Mouse (Mus musculus) hindbrain, embryonic 13.5 days (tissue): ENCODE data around the gene Mrpl58. TPM values are rescaled to one million over a fixed set of nuclear protein-coding genes. Genes with fewer than 3 reads are reported as not detected.

Experiments used
- ATAC-seq: fragments of 200-750 bp; cut with Nextera tagmentation; 2 replicates; pipeline ENCODE4 v1.8.0; 2017; ENCODE audit warnings: moderate TSS enrichment; ENCODE audit not compliant: low FRiP score
- H3K27ac ChIP-seq: fragments of 300-500 bp; sonication (generic); 2 replicates; pipeline ENCODE4 v1.5.1; 2015; ENCODE audit warnings: inconsistent platforms, mild to moderate bottlenecking, moderate library complexity
- H3K27me3 ChIP-seq: fragments of 300-500 bp; sonication (generic); 2 replicates; pipeline ENCODE4 v1.6.1; 2015; ENCODE audit warnings: mild to moderate bottlenecking, inconsistent platforms
- H3K36me3 ChIP-seq: fragments of 300-500 bp; sonication (generic); 2 replicates; pipeline ENCODE4 v1.6.1; 2015; ENCODE audit warnings: mild to moderate bottlenecking, inconsistent platforms
- H3K4me1 ChIP-seq: fragments of 300-500 bp; sonication (generic); replicated peaks from 2 replicates; pipeline ENCODE4 v1.6.1; 2015; ENCODE audit warnings: inconsistent platforms
- H3K4me2 ChIP-seq: fragments of 300-500 bp; sonication (generic); 2 replicates; pipeline ENCODE4 v1.6.1; 2015; ENCODE audit warnings: inconsistent platforms, mild to moderate bottlenecking, moderate library complexity
- H3K4me3 ChIP-seq: fragments of 300-500 bp; sonication (generic); 2 replicates; pipeline ENCODE4 v1.5.1; 2015; ENCODE audit warnings: mild to moderate bottlenecking, inconsistent platforms
- H3K9ac ChIP-seq: fragments of 300-500 bp; sonication (generic); 2 replicates; pipeline ENCODE4 v1.6.1; 2015; ENCODE audit warnings: mild to moderate bottlenecking, inconsistent platforms
- H3K9me3 ChIP-seq: fragments of 300-500 bp; sonication (generic); 2 replicates; pipeline ENCODE4 v1.6.1; 2016; ENCODE audit warnings: inconsistent platforms
- WGBS: fragments of 180-500 bp; shearing (Covaris S2); methylation state at CpG from one replicate; pipeline ENCODE4 v1.1.7; 2015; 5-methylcytosine and 5-hydroxymethylcytosine counted together
- polyA plus RNA-seq: library from polyadenylated mRNA; unstranded; fragments of >200 nt; fragmentation: Nextera tagmentation; extraction: Ambion mirVana; gene quantifications from 2 replicates; pipeline ENCODE4 v1.2.1, GENCODE M21; 2015

Mrpl58 gene
- polyA plus RNA-seq, 1 experiment from 2014 or later: 196 TPM

- H3K4me1 ChIP-seq: peaks cover 44% of the 10 kb centered on the region
- H3K4me2 ChIP-seq: peak overlapping the region; percentile 99
- H3K9ac ChIP-seq: peak overlapping the region; percentile 96
- peaks cover 42% of the 10 kb centered on the region for H3K36me3 ChIP-seq
- ATAC-seq: peak; percentile 78
- H3K27me3 ChIP-seq: no peaks in the 10 kb centered on the region
- 2% methylated on average over 42 of the region's 45 CpGs for WGBS
- H3K4me3 ChIP-seq: peak overlapping the region; percentile 90
- peak overlapping the region; percentile 92 for H3K27ac ChIP-seq
- no peaks in the 10 kb centered on the region for H3K9me3 ChIP-seq
Measured at GRCm38 (mm10) chr11:115420336-115421190, 17.0 kb downstream of the Mrpl58 start.

GRCm38 (mm10) chr11:115421328-115421727 lies 17.8 kb downstream of the Mrpl58 start:
- Histone ChIP-seq H3K27ac (no peak overlapping the region), H3K9ac (peak overlapping the region; percentile 96; the same call in 1 of the 2 replicates), H3K4me2 (peak overlapping the region; percentile 99), H3K9me3 (no peaks in the 10 kb centered on the region), H3K4me3 (peak overlapping the region; percentile 90), H3K27me3 (no peaks in the 10 kb centered on the region), H3K4me1 (peaks cover 44% of the 10 kb centered on the region), H3K36me3 (peaks cover 42% of the 10 kb centered on the region)
- WGBS: 55% methylated on average over 1 of the region's 1 CpGs
- ATAC-seq: no peak

GRCm38 (mm10) chr11:115421972-115422371 lies 18.4 kb downstream of the Mrpl58 start:
- H3K36me3 ChIP-seq: peaks cover 42% of the 10 kb centered on the region
- H3K4me1 ChIP-seq: peaks cover 43% of the 10 kb centered on the region
- H3K4me2 ChIP-seq: no peak overlapping the region
- no peak overlapping the region for H3K27ac ChIP-seq
- ATAC-seq: no peak
- no peak overlapping the region for H3K4me3 ChIP-seq
- WGBS: 91% methylated on average over 16 of the region's 16 CpGs
- H3K9ac ChIP-seq: no peak overlapping the region
- H3K27me3 ChIP-seq: no peaks in the 10 kb centered on the region
- no peaks in the 10 kb centered on the region for H3K9me3 ChIP-seq

DNA sequence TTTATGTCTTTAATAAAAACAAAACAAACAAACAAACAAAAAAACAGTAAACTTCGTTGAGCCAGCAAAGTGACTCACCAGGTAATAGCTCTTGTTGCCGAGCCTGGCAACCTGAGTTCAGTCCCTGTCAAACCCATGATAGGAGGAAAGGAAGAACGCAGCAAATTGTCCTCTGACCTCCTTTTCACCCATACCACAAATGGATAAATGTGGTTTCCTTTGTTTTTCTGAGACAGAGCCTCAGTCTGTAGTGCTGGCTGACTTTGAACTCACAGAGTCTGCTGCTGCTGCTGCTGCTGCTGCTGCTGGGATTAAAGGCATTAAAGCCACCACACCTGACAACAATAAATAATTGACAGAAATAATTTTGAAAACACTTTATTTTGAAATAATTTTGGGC lies 19.5 kb downstream of the Mrpl58 start:
- Histone ChIP-seq H3K4me1 (peaks cover 44% of the 10 kb centered on the region), H3K36me3 (peaks cover 37% of the 10 kb centered on the region), H3K4me2 (no peak overlapping the region), H3K9ac (no peak overlapping the region), H3K4me3 (no peak overlapping the region), H3K9me3 (no peaks in the 10 kb centered on the region), H3K27ac (no peak overlapping the region), H3K27me3 (no peaks in the 10 kb centered on the region)
- ATAC-seq: no peak
- WGBS: 81% methylated on average over 3 of the region's 3 CpGs

DNA sequence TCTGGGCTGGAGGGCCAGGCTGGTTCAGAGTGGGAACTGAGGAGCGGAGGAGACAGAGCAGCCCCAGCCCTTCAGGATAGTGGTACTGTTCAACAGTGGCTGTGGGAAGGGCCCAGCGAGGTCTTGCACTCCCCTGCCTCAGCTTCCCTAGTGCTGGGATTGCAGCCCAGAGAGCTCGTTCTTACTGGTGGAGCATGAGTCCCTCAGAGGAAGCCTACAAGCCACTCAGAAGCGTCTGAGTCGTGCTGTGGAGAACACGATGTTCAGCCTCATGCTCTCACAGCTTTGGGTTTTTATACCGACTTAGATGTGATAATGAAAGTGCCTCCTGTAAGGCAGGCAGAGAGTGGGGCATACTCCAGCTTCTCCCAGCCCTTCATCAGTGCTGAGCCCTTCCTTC lies 21.1 kb downstream of the Mrpl58 start:
- Histone ChIP-seq H3K36me3 (peaks cover 48% of the 10 kb centered on the region), H3K9me3 (no peaks in the 10 kb centered on the region), H3K9ac (no peak overlapping the region), H3K4me1 (peaks cover 32% of the 10 kb centered on the region), H3K4me2 (no peak overlapping the region), H3K4me3 (no peak overlapping the region), H3K27ac (no peak overlapping the region), H3K27me3 (no peaks in the 10 kb centered on the region)
- 88% methylated on average over 7 of the region's 7 CpGs for WGBS
- ATAC-seq: no peak

DNA sequence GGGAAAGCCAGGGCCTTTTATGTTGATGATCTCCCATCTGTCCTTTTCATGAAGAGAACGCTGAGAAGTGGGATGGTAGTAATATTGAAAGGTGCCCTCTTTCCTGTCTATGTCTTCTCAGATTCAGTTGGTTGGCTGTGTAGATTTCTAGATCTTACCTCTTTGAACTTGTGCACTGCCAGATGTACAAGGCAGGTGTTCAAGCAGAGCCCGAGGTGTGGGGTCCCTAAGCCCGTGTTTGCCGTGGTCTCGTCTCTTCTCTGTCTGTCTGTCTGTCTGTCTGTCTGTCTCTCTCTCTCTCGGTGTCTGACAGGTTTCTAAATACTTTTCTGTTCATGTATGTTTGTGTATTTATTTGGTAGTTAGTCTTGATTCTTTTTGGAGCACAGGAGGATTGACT lies 22.1 kb downstream of the Mrpl58 start:
- Histone ChIP-seq H3K4me2 (no peak overlapping the region), H3K4me3 (no peak overlapping the region), H3K27ac (no peak overlapping the region), H3K4me1 (peaks cover 30% of the 10 kb centered on the region), H3K9ac (no peak overlapping the region; the same call in 1 of the 2 replicates), H3K36me3 (peaks cover 58% of the 10 kb centered on the region), H3K27me3 (no peaks in the 10 kb centered on the region), H3K9me3 (no peaks in the 10 kb centered on the region)
- no peak for ATAC-seq
- WGBS: 94% methylated on average over 6 of the region's 6 CpGs

- no peaks in the 10 kb centered on the region for H3K9me3 ChIP-seq
- peak; percentile 71 for ATAC-seq
- 33% methylated on average over 20 of the region's 20 CpGs for WGBS
- H3K4me1 ChIP-seq: peaks cover 11% of the 10 kb centered on the region
- peak overlapping the region; percentile 63 for H3K27ac ChIP-seq
- H3K4me2 ChIP-seq: peak overlapping the region; percentile 36
- no peaks in the 10 kb centered on the region for H3K27me3 ChIP-seq
- H3K4me3 ChIP-seq: no peak overlapping the region
- H3K36me3 ChIP-seq: peaks cover 78% of the 10 kb centered on the region
- peak overlapping the region; percentile 39; the same call in 1 of the 2 replicates for H3K9ac ChIP-seq
Measured at GRCm38 (mm10) chr11:115427482-115428331, 24.2 kb downstream of the Mrpl58 start.

GRCm38 (mm10) chr11:115429307-115429706 lies 25.8 kb downstream of the Mrpl58 start:
- Histone ChIP-seq H3K4me1 (peaks cover 11% of the 10 kb centered on the region), H3K36me3 (peaks cover 79% of the 10 kb centered on the region)

GRCm38 (mm10) chr11:115430561-115430960 lies 27.0 kb downstream of the Mrpl58 start:
- Histone ChIP-seq H3K4me2 (no peak overlapping the region), H3K9ac (no peak overlapping the region), H3K27me3 (peaks cover 9% of the 10 kb centered on the region), H3K4me1 (peaks cover 16% of the 10 kb centered on the region), H3K4me3 (no peak overlapping the region), H3K9me3 (no peaks in the 10 kb centered on the region), H3K36me3 (peaks cover 66% of the 10 kb centered on the region), H3K27ac (no peak overlapping the region)
- WGBS: 93% methylated on average over 6 of the region's 6 CpGs
- ATAC-seq: no peak

More at GRCm38 (mm10) chr11:115429307-115429706, 25.8 kb downstream of the Mrpl58 start:
- WGBS: 89% methylated on average over 7 of the region's 7 CpGs
- Histone ChIP-seq H3K27me3 (no peaks in the 10 kb centered on the region), H3K4me2 (no peak overlapping the region), H3K9me3 (no peaks in the 10 kb centered on the region), H3K4me3 (no peak overlapping the region), H3K9ac (no peak overlapping the region), H3K27ac (no peak overlapping the region)
- no peak for ATAC-seq

GRCm38 (mm10) chr11:115432814-115433213 lies 29.3 kb downstream of the Mrpl58 start:
- 86% methylated on average over 4 of the region's 4 CpGs for WGBS
- no peaks in the 10 kb centered on the region for H3K9me3 ChIP-seq
- H3K4me3 ChIP-seq: no peak overlapping the region
- H3K27me3 ChIP-seq: peaks cover 9% of the 10 kb centered on the region
- peaks cover 18% of the 10 kb centered on the region for H3K4me1 ChIP-seq
- H3K4me2 ChIP-seq: no peak overlapping the region
- peaks cover 46% of the 10 kb centered on the region for H3K36me3 ChIP-seq
- ATAC-seq: no peak
- H3K27ac ChIP-seq: no peak overlapping the region
- no peak overlapping the region for H3K9ac ChIP-seq

DNA sequence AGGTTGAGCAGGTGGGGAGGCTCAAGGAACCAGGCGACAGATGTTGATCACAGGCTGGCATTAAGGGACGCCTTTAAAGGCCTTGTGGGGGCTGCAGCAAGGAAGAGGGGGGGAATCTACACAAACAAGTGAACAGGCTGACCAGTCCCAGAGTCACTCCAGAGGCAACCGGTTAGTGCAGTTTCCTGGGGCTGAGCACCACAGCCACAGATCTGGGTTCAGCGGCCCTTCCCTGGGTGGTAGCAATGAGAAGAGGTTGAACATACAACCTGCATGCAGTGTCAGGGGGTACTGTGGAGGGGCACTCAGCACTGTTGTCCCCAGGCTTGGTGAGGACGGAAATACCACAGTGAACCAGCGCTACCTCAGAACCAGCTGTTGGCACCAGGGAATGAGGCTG lies 29.8 kb downstream of the Mrpl58 start:
- H3K9ac ChIP-seq: no peak overlapping the region
- no peaks in the 10 kb centered on the region for H3K9me3 ChIP-seq
- H3K4me2 ChIP-seq: no peak overlapping the region
- no peak for ATAC-seq
- H3K27me3 ChIP-seq: peaks cover 9% of the 10 kb centered on the region
- H3K4me1 ChIP-seq: peaks cover 14% of the 10 kb centered on the region
- H3K27ac ChIP-seq: no peak overlapping the region
- no peak overlapping the region for H3K4me3 ChIP-seq
- peaks cover 46% of the 10 kb centered on the region for H3K36me3 ChIP-seq
- WGBS: 83% methylated on average over 6 of the region's 6 CpGs

GRCm38 (mm10) chr11:115435596-115436337 lies 32.2 kb downstream of the Mrpl58 start:
- Histone ChIP-seq H3K27me3 (peaks cover 9% of the 10 kb centered on the region), H3K9ac (peak overlapping the region; percentile 67), H3K9me3 (no peaks in the 10 kb centered on the region), H3K4me1 (peaks cover 14% of the 10 kb centered on the region), H3K4me3 (peak overlapping the region; percentile 27), H3K36me3 (peaks cover 24% of the 10 kb centered on the region), H3K4me2 (peak overlapping the region; percentile 54), H3K27ac (no peak overlapping the region)
- ATAC-seq: peak; percentile 54; the same call in 1 of the 2 replicates
- WGBS: 5% methylated on average over 31 of the region's 31 CpGs
